Mouse (Mus musculus) bone marrow, adult 2 months (tissue): ENCODE measurements around the gene 0610037L13Rik.

Experiments used
- CTCF ChIP-seq: fragments of 200-500 bp; IDR thresholded peaks from 2 replicates; pipeline ENCODE4 v1.5.1; 2011; ENCODE audit warnings: low read length, control low read depth; ENCODE audit not compliant: control insufficient read depth, insufficient read depth
- POLR2A ChIP-seq: fragments of 200-500 bp; IDR thresholded peaks from 2 replicates; pipeline ENCODE4 v1.6.1; 2011; ENCODE audit warnings: low read depth, mild to moderate bottlenecking, control low read depth, low read length, borderline replicate concordance; ENCODE audit not compliant: control insufficient read depth

GRCm38 (mm10) chr4:107931453-107931852, 41.8 kb downstream of the 0610037L13Rik start:
- no peak for TF ChIP-seq CTCF
- no peak for TF ChIP-seq POLR2A
